Mouse (Mus musculus) thymus, postnatal 4 days (tissue): Measurements from ENCODE around the gene Crhbp.

Experiments
- DNase-seq: peaks from one replicate; pipeline ENCODE4 v3.0.0; 2021

Gene Crhbp

GRCm38 (mm10) chr13:95444824-95445223 is at the start of gene Crhbp:
Gene Crhbp, minus strand, starts transcription at chr13:95444924.
- no peak for DNase-seq

- DNase-seq, result no peak
Measured at GRCm38 (mm10) chr13:95493296-95493695, 48.6 kb upstream of the Crhbp start.

GRCm38 (mm10) chr13:95491327-95491726 is 46.6 kb upstream of the Crhbp start:
- DNase-seq, result no peak

- DNase-seq, result no peak
Measured at GRCm38 (mm10) chr13:95484664-95485063, 39.9 kb upstream of the Crhbp start.

- DNase-seq, result peak; percentile 83
Measured at GRCm38 (mm10) chr13:95481428-95481827, 36.7 kb upstream of the Crhbp start.

- no peak for DNase-seq
Measured at GRCm38 (mm10) chr13:95478671-95479413, 34.1 kb upstream of the Crhbp start, which contains the start of gene S100z. Gene S100z, minus strand, starts transcription at chr13:95478721.

GRCm38 (mm10) chr13:95477173-95477572 is 32.4 kb upstream of the Crhbp start:
- no peak for DNase-seq

GRCm38 (mm10) chr13:95475124-95475523 is 30.4 kb upstream of the Crhbp start:
- DNase-seq, result no peak

GRCm38 (mm10) chr13:95474294-95474693 is 29.6 kb upstream of the Crhbp start:
- DNase-seq, result no peak

GRCm38 (mm10) chr13:95470970-95471369 is 26.2 kb upstream of the Crhbp start:
- DNase-seq, result peak; percentile 68

GRCm38 (mm10) chr13:95451529-95451928 is 6.8 kb upstream of the Crhbp start:
- DNase-seq, result no peak

- no peak for DNase-seq
Measured at GRCm38 (mm10) chr13:95450636-95451210, 6.0 kb upstream of the Crhbp start.

- no peak for DNase-seq
Measured at GRCm38 (mm10) chr13:95449730-95450129, 5.0 kb upstream of the Crhbp start.

GRCm38 (mm10) chr13:95444291-95444690 is 433 bp downstream of the Crhbp start:
- DNase-seq, result no peak

GRCm38 (mm10) chr13:95443376-95444233 is 1.1 kb downstream of the Crhbp start:
- DNase-seq, result no peak

- DNase-seq, result no peak
Measured at GRCm38 (mm10) chr13:95442901-95443300, 1.8 kb downstream of the Crhbp start.

GRCm38 (mm10) chr13:95439569-95439968 is 5.2 kb downstream of the Crhbp start:
- no peak for DNase-seq

- no peak for DNase-seq
Measured at GRCm38 (mm10) chr13:95431760-95432159, 13.0 kb downstream of the Crhbp start.

- DNase-seq, result no peak
Measured at GRCm38 (mm10) chr13:95427499-95427898, 17.2 kb downstream of the Crhbp start.

- DNase-seq, result no peak
Measured at GRCm38 (mm10) chr13:95426421-95426820, 18.3 kb downstream of the Crhbp start.

GRCm38 (mm10) chr13:95425484-95425883 is 19.2 kb downstream of the Crhbp start:
- DNase-seq, result no peak

- no peak for DNase-seq
Measured at GRCm38 (mm10) chr13:95424932-95425331, 19.8 kb downstream of the Crhbp start.

GRCm38 (mm10) chr13:95419204-95419749 is 25.4 kb downstream of the Crhbp start:
- no peak for DNase-seq
